Mouse (Mus musculus): ENCODE results near the gene Zbed4. TPM values are rescaled to one million over a fixed set of nuclear protein-coding genes. Genes with fewer than 3 reads are reported as not detected.

Zbed4 gene
- total and polyA plus RNA-seq, 3 experiments: 53.2 to 57.9 TPM; not detected in 1

DNA sequence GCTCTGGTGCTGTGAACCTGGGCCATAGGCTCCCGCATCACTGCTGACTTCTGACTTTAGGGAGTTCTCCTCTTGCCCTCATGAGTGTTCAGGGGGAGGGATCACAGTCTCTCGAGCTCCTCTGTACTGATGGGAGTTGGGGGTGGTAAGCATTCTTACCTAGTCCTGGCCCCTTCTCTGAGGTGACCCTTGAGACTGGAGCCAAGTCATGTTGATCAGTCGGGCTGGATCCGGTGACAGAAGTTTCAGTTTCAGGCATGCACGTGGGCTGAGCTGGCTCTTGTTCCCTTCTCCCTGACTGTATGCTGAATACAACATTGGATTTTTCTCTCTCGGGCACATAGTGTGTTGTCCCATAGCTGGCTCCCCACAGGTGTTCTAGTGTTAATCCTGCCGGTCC lies 69.9 kb downstream of the Zbed4 start:
- peaks cover 0 to 6% of the 10 kb centered on the region in 2 experiments; a peak in 2 of 4 replicates for H3K4me1 ChIP-seq (ENCODE audit: control insufficient read depth in 1 of 2, insufficient read depth in 2 of 2, low read length in 2 of 2)
- H3K9me3 ChIP-seq (replicated peaks; ENCODE audit: insufficient read depth, low read length): no peaks in the 10 kb centered on the region
- peaks cover 13% of the 10 kb centered on the region for H3K79me2 ChIP-seq (ENCODE audit: control insufficient read depth, insufficient read depth, low read length, poor library complexity)
- peaks cover 1 to 5% of the 10 kb centered on the region in 2 experiments; a peak in 2 of 4 replicates for H3K36me3 ChIP-seq (ENCODE audit: control insufficient read depth in 1 of 2, insufficient read depth in 2 of 2, low read length in 2 of 2)
- no peaks in the 10 kb centered on the region for H3K27me3 ChIP-seq (ENCODE audit: control insufficient read depth in 1 of 2, insufficient read depth in 2 of 2, low read length in 2 of 2)
- no peak overlapping the region for H3K9ac ChIP-seq (ENCODE audit: control insufficient read depth, low read depth, low read length, poor library complexity, severe bottlenecking)
- TF ChIP-seq RAD21 (IDR thresholded peaks at IDR 0.05; ENCODE audit: low read depth, low read length) (no peak), CHD1 (IDR thresholded peaks at IDR 0.05; ENCODE audit: low read depth, low read length) (no peak), POLR2AphosphoS2 (IDR thresholded peaks at IDR 0.05; ENCODE audit: low read length) (no peak), E2F4 (IDR thresholded peaks at IDR 0.05; ENCODE audit: borderline replicate concordance, low read depth, low read length) (no peak), ZNF384 (IDR thresholded peaks at IDR 0.05; ENCODE audit: low read depth, low read length) (no peak), KAT2A (conservative IDR thresholded peaks at IDR 0.05; ENCODE audit: low read depth, low read length) (no peak), POLR2AphosphoS5 (IDR thresholded peaks at IDR 0.05; ENCODE audit: borderline replicate concordance, low read depth, low read length) (no peak), MAZ (IDR thresholded peaks at IDR 0.05; ENCODE audit: low read depth, low read length) (no peak), ZMIZ1 (IDR thresholded peaks at IDR 0.05; ENCODE audit: low read depth, low read length) (no peak), SMC3 (IDR thresholded peaks at IDR 0.05; ENCODE audit: low read depth, low read length) (no peak), MEF2A (IDR thresholded peaks at IDR 0.05; ENCODE audit: extremely low read depth, insufficient replicate concordance, low read depth, low read length, poor library complexity, severe bottlenecking) (no peak), EP300 (IDR thresholded peaks at IDR 0.05; ENCODE audit: low read depth in 1 of 2, low read length in 2 of 2) (no peak)
- DNase-seq (ENCODE audit: low read depth, low spot score): no peak
- no peak overlapping the region for H3K4me3 ChIP-seq (ENCODE audit: control insufficient read depth in 1 of 2, insufficient read depth in 1 of 2, low read depth in 2 of 2, low read length in 2 of 2)
- no peak overlapping the region for H3K27ac ChIP-seq (ENCODE audit: control insufficient read depth, low read depth, low read length)

DNA sequence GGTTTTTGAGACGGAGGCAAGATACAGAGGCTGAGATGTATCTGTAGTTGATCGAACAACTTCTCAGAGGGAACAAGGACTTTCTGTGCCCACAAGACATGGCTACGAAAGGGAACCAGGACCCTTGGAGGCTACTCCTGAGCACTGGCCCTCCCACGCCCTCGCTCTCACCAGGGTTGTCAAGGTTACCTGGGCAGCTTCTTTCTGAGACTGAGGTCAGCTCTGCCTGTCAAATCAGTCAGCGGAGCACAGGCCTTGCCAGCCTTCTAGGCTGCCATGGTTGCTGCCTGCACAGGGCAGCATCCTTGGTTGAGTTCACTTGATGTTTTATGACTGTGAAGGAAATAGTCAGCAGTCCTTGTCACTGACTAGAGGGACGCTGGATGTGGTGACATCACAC lies 71.1 kb downstream of the Zbed4 start:
- TF ChIP-seq POLR2AphosphoS5 (IDR thresholded peaks at IDR 0.05; ENCODE audit: borderline replicate concordance, low read depth, low read length) (no peak), GATA1 (IDR thresholded peaks at IDR 0.05; ENCODE audit: low read depth, low read length) (no peak), MAX (IDR thresholded peaks at IDR 0.05; ENCODE audit: low read length) (no peak), ZC3H11A (IDR thresholded peaks at IDR 0.05; ENCODE audit: low read depth, low read length) (no peak), MEF2A (IDR thresholded peaks at IDR 0.05; ENCODE audit: extremely low read depth, insufficient replicate concordance, low read depth, low read length, poor library complexity, severe bottlenecking) (no peak), SMC3 (IDR thresholded peaks at IDR 0.05; ENCODE audit: low read depth, low read length) (no peak), EP300 (IDR thresholded peaks at IDR 0.05; ENCODE audit: low read depth in 1 of 2, low read length in 2 of 2) (no peak), JUND (IDR thresholded peaks at IDR 0.05; ENCODE audit: low read depth, low read length) (no peak), GABPA (IDR thresholded peaks at IDR 0.05; ENCODE audit: low read depth, low read length) (no peak), ETS1 (IDR thresholded peaks at IDR 0.05; ENCODE audit: low read depth, low read length) (no peak), MYC (IDR thresholded peaks at IDR 0.05; ENCODE audit: low read depth, low read length) (no peak), CHD1 (IDR thresholded peaks at IDR 0.05; ENCODE audit: low read depth, low read length) (no peak), CHD2 (IDR thresholded peaks at IDR 0.05; ENCODE audit: low read length) (no peak), RAD21 (IDR thresholded peaks at IDR 0.05; ENCODE audit: low read depth, low read length) (no peak), USF1 (IDR thresholded peaks at IDR 0.05; ENCODE audit: low read depth, low read length) (no peak), MYB (IDR thresholded peaks at IDR 0.05; ENCODE audit: low read depth, low read length) (no peak), USF2 (IDR thresholded peaks at IDR 0.05; ENCODE audit: borderline replicate concordance in 1 of 2, insufficient read depth in 1 of 2, low read depth in 1 of 2, low read length in 2 of 2) (no peak), TAL1 (IDR thresholded peaks at IDR 0.05; ENCODE audit: low read length) (no peak), ZMIZ1 (IDR thresholded peaks at IDR 0.05; ENCODE audit: low read depth, low read length) (no peak)
- peaks cover 0 to 6% of the 10 kb centered on the region in 2 experiments; a peak in 2 of 4 replicates for H3K4me1 ChIP-seq (ENCODE audit: control insufficient read depth in 1 of 2, insufficient read depth in 2 of 2, low read length in 2 of 2)
- H3K9me3 ChIP-seq (replicated peaks; ENCODE audit: insufficient read depth, low read length): no peaks in the 10 kb centered on the region
- H3K9ac ChIP-seq (ENCODE audit: control insufficient read depth, low read depth, low read length, poor library complexity, severe bottlenecking): no peak overlapping the region
- no peak overlapping the region for H3K27ac ChIP-seq (ENCODE audit: control insufficient read depth, low read depth, low read length)
- no peak overlapping the region for H3K4me3 ChIP-seq (ENCODE audit: control insufficient read depth in 1 of 2, insufficient read depth in 1 of 2, low read depth in 2 of 2, low read length in 2 of 2)
- H3K79me2 ChIP-seq (ENCODE audit: control insufficient read depth, insufficient read depth, low read length, poor library complexity): peaks cover 13% of the 10 kb centered on the region
- no peak for DNase-seq (ENCODE audit: low read depth, low spot score)
- H3K36me3 ChIP-seq (ENCODE audit: control insufficient read depth in 1 of 2, insufficient read depth in 2 of 2, low read length in 2 of 2): peaks cover 1 to 5% of the 10 kb centered on the region in 2 experiments; a peak in 2 of 4 replicates
- H3K27me3 ChIP-seq (ENCODE audit: control insufficient read depth in 1 of 2, insufficient read depth in 2 of 2, low read length in 2 of 2): no peaks in the 10 kb centered on the region
